Mouse (Mus musculus) frontal cortex, postnatal 25 days (tissue): ENCODE results near the gene Heatr1.

ENCODE experiments used
- DNase-seq, 2 experiments: peaks; one replicate each; pipeline ENCODE4 v3.0.0; 2022; ENCODE audit warnings: low spot score in 2 of 2

Heatr1 gene

GRCm38 (mm10) chr13:12394609-12395505 is at the start of gene Heatr1:
Gene Heatr1, plus strand, starts transcription at chr13:12395027.
- peak; percentile 90 to 92 for DNase-seq

DNA sequence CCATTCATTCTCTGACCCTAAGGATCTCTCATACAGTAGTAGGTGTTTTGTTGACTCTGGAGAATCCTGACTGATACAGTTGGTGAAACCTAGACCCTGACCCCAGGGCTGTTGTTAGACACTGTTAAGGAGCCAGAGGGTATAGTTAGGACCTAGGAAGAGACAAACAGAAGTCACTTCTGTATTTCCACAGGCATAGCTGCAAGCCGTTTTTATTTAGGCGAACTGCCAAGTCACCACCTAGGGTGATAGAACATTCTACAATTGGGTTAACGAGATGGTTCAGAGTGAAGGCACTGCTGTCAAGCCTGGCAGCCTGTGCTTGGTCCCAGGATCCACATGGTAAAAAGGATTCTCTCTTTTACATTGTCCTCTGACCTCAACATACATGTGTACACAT is 48.0 kb upstream of the Heatr1 start:
- no peak for DNase-seq

DNA sequence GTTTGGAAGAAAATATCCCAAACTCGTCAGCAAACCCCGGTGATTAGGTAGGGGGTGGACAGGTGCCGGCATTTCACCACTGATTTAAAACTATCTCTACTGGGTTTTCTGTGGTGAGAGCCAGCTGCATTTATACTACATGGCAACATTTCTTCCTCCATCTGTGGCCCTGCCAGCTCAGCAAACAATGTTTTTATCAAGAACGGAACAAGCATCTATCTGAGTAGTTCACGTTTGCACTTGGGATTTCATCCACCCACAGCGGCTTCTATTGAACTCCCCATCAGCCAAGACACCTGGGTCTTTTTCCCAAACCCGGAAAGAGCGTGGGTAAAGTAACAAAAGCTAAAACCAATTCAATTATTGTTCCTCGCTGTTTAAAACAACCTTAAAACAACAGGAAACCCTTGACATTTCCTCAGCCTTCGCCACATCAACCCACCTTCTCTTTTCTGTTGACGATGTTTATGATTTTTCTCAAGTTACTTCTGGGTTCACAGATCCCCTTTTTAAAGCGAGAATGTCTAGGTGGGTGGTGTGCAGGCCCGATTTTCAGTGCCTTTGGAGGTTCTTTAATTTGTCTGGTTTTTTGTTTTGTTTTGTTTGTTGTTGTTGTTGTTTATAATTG is 45.5 kb upstream of the Heatr1 start:
- DNase-seq = no peak

DNA sequence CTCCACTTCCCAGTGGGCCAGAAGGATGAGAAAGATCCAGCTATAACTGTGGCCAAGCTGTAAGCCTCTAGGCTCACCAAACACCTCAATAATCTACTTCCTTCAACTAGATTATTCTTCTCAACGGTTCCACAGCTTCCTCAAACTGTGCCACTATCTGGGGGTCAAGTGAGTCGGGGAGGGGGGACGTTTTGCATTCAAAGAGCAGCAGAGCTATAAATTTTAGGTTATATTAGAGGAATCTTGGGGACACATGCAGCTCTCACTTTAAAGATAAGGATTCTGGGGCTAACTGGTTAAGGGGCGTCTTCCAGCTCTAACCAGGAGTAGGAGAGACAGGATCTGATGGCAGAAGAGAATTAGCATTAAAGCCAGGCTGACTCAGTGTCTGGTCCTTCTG is 38.6 kb upstream of the Heatr1 start:
- DNase-seq = no peak

DNA sequence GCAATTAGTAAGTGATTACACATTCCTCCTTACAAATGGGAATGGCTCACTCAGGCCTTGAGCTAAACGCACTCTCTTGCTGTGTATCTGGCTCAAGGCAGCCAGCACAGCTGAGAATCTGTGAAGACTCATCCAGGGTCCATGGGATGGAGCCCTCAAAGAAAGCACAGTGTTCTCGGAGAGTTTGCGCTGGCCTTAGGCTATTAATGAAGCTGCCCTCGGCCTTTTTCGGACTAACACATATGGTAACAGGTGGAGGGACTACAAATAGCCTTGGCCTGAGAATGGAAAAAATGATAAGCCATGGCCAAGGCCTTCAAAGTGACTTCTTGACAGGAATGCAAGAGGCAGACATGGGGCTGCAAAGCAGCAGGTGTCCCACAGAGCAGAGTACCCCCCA is 37.3 kb upstream of the Heatr1 start:
- no peak for DNase-seq

GRCm38 (mm10) chr13:12361486-12361885 is 33.3 kb upstream of the Heatr1 start:
- DNase-seq = no peak

DNA sequence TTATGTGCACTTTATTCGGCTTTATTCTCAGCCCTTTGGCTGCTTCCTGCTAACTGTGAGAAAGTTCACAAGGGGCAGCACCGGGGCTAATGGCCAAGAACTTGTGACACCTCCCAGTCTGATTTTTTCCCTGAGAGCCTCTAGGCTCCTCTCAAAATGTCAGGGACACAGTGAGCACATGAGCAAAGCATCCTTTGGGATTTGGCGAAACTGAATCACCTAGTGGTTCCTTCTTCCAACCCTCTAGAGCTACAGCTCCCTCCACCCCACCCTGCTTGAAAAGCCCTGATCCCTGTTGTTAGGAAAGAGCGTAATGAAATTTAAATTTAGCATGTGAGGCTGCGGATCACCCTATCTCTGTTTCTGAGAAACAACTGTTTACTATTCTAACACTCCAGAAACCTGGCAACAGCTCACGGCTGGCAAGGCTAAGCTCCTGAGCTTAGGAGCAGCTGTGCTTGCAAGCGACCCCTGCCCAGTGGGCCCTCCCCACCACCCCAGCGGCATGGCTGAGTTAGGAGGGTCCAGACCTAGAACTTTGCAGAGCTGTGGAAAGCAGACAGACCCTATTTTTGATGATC is 25.7 kb upstream of the Heatr1 start:
- DNase-seq = no peak

DNA sequence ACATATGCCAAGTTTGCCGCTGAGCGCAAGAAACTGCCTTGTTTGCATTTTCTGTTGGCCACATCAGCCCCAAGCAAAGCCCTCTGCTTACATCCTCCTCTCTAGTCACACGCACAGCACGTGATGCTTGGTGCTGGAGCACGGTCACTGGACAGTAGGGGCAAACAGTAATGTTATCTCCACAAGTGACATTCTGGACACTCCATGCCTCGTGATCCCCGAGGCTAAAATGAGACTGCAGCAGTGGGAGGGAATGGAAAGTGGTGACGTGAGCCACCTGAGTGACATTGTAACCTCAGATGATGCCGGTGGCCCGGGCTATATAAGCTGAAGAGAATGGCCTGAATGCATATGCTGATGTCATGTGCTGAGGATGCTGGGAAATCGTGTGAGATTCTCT is 24.9 kb upstream of the Heatr1 start:
- DNase-seq = no peak

- no peak for DNase-seq
These were observed 22.1 kb upstream of the Heatr1 start for GRCm38 (mm10) chr13:12372755-12373154.

DNA sequence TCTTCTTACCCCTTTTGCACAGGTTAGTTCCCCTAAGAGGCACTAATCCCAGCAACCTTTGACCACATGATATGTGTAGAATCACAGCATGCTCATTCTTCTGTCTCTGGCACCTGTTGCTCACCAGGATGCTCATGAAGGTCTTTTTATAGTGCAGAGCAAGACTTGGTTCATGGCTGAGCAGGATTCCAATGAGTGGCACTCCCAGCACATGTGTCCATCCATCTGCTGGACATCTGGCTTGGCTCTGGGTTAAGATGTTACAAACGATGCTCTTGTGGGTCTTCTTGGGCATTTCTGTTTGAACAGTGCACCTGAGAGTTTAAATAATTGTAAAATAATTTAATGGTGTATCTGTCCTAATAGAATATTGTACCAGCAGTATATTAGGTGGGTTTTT is 18.0 kb upstream of the Heatr1 start:
- no peak for DNase-seq

GRCm38 (mm10) chr13:12384796-12385195 is 10.0 kb upstream of the Heatr1 start:
- no peak for DNase-seq

GRCm38 (mm10) chr13:12386286-12386685 is 8.5 kb upstream of the Heatr1 start:
- DNase-seq = no peak

- DNase-seq = no peak
These were observed 744 bp downstream of the Heatr1 start for GRCm38 (mm10) chr13:12395571-12395970.

- no peak for DNase-seq
These were observed 13.7 kb downstream of the Heatr1 start for GRCm38 (mm10) chr13:12408343-12409066.

- DNase-seq = no peak
These were observed 17.2 kb downstream of the Heatr1 start for GRCm38 (mm10) chr13:12412016-12412415.

DNA sequence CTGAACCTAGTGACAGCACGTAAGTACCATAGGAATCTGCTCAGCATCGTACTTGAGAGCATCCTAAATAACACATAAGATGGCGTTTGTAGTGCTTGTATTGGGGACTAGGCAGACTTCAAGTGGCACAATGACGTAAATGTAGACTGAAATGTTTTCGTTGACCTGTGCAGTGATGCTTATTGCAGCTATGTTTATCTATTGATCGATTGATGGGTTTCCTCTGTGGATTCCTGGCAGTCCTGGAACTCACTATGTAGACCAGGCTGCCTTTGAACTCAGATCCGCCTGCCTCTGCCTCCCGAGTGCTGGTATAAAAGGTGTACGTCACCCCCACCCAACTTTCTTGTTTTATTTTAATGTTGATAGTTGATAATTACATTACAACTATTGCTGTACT is 25.8 kb downstream of the Heatr1 start:
- DNase-seq = no peak

DNA sequence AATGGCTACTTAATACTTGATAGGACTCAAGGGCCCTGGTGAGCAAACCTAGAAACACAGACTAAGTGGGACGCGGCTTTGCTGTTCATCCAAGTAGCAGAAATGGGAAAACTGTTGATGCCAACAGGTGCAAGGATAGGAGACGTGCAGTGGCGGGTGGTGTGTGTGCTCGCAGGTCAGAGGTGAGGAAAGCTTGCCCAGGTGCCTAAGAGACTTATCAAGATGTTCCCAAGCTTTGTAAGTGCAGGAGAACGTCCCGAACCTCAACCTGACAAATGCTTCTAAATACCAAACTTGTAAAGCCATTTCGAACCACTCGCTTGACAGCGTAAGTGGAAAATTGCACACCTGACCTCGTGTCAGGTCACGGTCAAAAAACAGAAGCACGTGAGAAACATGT is 33.7 kb downstream of the Heatr1 start:
- no peak for DNase-seq

- no peak for DNase-seq
These were observed 39.0 kb downstream of the Heatr1 start for GRCm38 (mm10) chr13:12433843-12434242.

GRCm38 (mm10) chr13:12439586-12439985 is 44.8 kb downstream of the Heatr1 start:
- no peak for DNase-seq

DNA sequence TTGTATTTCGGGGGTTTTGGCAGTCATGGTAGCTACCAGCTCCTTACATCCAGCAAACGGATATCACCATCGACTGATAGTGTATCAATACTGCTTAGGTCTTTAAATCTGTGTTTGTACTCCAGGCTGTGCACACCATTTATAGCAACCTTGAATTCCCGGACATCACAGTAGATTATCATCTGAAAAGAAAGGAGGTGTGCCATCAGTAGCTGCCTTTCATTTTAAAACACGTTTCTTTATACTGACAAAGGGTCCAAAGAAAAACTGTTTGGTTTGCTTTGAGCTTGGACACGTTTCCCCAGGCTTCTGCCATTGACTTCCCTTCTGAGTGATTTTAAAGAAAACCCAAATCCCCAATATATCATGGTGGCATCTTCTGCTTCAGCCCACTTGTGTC is 46.0 kb downstream of the Heatr1 start:
- DNase-seq = no peak

DNA sequence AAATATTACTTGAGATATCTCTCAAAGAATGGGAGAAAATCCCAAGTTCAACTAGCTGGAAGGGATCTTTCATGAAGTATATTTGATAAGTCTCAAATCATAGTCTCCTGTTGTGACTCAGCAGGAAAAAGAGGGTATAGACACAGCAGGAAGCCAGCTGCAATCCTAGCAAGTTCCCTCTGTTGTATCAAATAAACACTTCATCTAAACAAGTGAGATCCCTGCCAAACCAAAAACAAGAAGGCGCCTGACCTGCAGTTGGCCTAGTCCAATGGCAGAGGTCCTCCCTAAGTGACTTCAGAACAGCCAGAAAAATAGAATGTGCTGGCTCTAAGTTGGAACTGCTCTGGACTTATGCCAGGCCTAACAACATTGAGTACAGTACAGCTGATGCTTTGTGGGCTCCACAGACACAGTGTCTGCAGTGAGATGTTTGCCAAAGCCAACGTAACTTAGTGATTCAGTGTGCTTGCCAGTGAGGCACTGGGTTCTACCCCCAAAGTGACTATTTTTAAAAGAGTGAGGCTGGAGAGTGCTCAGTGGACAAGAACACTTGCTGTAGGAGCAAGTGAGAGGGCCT is 47.3 kb downstream of the Heatr1 start:
- no peak for DNase-seq

- no peak for DNase-seq
These were observed 58.3 kb downstream of the Heatr1 start for GRCm38 (mm10) chr13:12453150-12453549.
